Mouse (Mus musculus) adrenal gland, adult 2 months (tissue): ENCODE results near the gene Gm364. TPM values are rescaled to one million over a fixed set of nuclear protein-coding genes. Genes with fewer than 3 reads are reported as not detected.

Source experiments
- DNase-seq: peaks from one replicate; pipeline ENCODE4 v3.0.0; 2021
- long read RNA-seq: library from polyadenylated mRNA; stranded (forward); transcript quantifications from one replicate; pipeline ENCODE4 v2.0.0, GENCODE M21; 2021
- polyA plus RNA-seq: library from polyadenylated mRNA; depleted of rRNA; stranded (reverse); fragments of >200 nt; gene quantifications from 2 replicates; pipeline ENCODE4 v1.2.3, GENCODE M21; 2012; rRNA removed
- total RNA-seq, 2 experiments: library from RNA; stranded (reverse); gene quantifications; 2 replicates each; pipeline ENCODE4 v1.2.3; 2021

Gm364 gene
- not detected for total RNA-seq
- not detected in 2 replicates for polyA plus RNA-seq
- long read RNA-seq: 0 reads

GRCm38 (mm10) chrX:57408769-57409168 lies at the start of gene Gm364:
TSS of gene Gm364 (plus strand) at chrX:57409154.
- no peak for DNase-seq

DNA sequence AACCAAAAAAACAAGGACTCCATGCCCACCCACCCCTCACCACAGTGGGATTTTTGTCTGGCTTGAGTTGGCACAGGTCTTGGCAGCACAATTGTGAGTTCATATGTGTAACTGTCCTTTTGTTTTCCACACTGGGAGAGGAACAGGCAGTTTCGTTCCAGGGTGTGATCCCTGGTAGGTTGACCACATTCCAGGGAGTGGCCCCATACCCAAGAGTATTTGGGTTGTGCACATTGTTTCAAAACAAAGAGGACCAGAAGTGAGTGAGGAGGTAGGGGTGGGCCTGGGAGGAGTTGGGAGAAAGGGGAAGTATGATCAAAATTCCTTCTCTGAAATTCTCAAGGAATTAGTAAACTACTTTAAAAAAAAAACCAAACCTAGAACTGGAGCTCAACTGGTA lies 49.6 kb upstream of the Gm364 start:
- DNase-seq: no peak

- DNase-seq: no peak
These were observed 43.9 kb upstream of the Gm364 start for GRCm38 (mm10) chrX:57364891-57365569.

DNA sequence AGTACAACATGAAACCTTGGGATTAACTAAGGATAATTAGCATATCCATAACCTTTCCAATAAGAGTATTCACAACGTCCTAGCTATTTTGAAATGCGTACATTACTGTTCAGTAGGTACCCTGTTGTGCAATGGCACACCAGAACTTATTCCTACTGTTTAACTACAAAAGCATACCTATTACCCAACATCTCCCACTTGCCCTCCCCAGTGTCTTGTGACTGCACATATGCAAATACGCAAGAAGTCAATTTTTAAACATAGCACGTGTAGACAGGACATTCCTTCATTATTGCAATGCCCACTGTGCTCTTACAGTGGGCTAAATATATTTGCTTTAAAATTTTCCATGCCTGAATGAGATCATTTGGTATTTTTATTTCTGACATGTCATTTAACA lies 36.0 kb upstream of the Gm364 start:
- no peak for DNase-seq

- no peak for DNase-seq
These were observed 35.4 kb upstream of the Gm364 start for GRCm38 (mm10) chrX:57373543-57373942.

DNA sequence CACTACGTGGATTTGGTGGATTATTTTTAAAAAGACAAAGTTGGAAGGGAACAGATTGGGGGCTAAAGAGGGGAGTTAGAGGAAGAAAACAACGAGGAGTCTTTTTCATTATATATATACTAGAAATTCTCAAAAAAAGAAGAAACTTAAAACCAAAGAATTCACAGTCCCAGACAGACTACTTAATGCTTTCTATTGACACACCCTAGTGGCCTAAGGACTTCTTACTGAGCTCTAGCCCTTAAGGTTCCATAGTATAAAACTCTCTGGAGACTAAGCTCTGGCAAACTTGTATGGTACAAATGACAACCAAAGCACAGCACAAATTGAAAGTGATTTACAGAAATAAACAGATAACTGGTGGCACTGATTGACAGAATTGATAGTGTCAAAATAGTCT lies 34.9 kb upstream of the Gm364 start:
- DNase-seq: no peak

DNA sequence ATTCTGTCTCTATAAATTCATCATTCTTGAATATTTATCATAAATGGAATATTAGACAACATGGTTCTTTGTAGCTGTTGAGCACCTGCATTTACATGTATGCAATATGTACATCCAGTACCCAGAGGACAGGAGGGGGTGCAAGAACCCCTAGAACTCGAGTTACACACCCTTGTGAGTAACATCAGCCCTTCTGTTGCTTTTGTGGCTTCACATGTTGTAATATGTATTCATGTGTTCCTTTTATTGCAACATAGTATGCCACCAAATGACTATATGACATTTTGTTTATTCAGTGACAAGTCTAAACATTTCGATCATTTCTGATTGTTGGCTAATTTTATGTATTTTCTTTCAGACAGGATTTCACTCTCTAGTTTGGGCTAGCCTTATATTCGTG lies 31.9 kb upstream of the Gm364 start:
- no peak for DNase-seq

DNA sequence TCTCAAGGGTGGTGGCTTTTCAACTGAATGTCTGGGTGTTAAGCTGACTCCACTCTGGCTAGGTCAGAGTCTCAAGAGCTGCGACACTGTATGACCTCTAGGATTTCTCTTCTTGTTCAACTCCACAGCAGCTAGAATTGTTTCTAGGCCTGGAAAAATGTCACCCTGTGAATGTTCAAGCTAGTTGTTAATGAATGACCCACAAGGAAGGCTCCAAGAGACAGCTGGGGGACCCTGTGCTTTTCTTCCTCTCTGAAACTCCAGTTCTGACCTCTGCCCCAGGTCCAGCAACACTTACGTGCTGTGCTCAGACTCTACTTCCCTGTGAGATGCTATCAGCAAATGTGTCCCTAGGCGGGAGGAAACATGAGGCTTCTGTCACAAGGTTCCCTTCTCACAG lies 30.4 kb upstream of the Gm364 start:
- no peak for DNase-seq

DNA sequence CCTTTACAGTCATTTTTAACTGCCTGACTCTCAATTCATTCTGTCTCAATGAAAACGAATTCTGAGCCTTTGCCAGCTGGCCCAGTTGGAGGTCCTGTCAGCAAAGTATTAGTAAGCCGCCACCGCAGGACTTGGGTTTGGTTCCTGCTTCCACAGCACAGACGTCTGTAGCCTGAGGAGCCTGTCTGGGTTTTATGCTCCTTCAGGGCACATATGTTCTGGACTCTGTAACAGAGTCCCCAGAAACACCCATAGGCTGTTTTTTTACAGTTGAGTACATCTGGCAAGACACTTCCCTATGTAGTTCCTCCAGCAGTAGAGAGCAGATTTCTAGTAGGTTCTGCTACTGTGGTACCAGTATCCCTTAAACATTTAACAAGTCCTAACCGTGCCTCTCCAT lies 28.0 kb upstream of the Gm364 start:
- peak; percentile 24 for DNase-seq

DNA sequence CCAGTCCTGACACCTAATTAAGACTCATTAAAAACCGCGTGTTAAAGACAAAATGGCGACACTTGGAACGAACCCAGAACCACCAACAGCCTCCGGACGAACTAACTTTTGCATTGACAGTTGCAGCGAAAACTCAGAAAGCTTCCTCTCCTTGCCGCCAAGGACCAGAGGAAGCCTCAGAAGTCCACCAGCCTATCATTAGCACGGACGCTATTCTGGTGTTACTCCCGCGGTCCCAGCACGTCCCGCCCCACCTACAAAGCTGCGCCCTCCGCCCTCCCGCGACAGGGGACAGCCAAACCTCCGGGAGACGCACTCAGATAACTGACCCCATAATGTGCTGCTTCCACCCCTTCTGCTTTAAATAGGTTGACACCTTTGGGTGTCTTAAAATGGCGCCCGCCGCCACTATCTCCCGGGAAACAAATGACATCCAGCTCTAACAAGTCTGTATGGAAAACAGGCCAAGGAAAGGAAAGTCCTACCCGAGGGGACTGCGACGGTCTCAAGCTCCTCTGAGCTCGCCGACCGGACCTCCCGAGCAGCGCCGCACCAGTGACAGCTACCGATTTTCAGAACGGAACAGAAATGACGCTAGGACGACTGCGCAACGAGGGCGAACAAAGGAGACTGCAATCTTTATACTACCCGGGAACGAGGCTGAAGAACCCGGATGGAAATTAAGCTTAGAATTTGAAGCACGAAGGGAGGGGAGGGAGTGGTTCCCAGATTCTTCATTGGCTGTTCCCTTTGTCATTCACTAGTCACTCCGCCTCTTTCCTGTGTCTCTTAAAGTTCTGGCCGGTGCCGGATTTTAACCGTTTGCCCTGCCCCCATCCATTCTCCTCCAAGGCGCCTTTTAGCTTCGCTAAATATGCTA lies 16.3 kb upstream of the Gm364 start, which contains the start of gene Rbmx:
Rbmx (minus strand) TSS at position 670 of the 880 bp plus-strand sequence.
- DNase-seq: peak; percentile 89

DNA sequence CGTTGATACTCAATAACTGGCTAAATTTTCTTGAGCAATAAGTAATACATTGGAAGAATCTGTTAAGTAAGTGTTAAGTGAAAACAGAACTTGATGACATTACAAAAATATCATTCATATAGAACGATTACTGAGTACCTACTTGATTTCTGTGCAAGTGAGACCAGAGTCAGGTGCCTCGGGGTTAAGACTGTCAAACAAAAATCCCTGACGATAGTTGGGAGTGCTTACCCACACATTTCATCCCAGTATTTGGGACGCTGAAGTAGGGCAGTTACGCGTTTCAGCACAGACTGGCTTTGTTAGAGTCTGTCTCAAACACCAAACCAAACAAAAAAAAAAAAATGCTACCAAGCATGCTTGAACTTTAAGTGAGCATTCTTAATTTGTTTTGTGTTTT lies 15.5 kb upstream of the Gm364 start:
- DNase-seq: no peak

DNA sequence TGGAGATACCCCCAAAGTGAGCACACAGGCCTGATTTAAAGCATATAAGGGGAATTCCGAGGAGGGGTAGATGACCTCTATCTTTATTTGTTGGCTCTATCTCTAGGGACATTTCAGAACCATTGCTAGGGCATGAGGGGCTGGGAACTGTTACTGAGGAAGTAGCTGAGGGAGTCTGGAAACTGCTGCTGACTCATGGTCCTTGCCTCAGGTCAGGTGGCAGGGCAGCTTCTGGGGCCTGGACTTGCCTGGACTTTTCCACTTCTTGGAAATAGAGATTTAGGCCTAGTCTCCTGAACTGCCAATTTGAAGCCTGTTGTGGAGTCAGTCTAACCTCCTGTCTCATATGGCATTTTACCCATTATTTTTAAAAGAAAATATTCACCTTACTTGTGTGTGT lies 7.6 kb upstream of the Gm364 start:
- DNase-seq: no peak

- DNase-seq: no peak
These were observed 5.3 kb upstream of the Gm364 start for GRCm38 (mm10) chrX:57403651-57404050.

DNA sequence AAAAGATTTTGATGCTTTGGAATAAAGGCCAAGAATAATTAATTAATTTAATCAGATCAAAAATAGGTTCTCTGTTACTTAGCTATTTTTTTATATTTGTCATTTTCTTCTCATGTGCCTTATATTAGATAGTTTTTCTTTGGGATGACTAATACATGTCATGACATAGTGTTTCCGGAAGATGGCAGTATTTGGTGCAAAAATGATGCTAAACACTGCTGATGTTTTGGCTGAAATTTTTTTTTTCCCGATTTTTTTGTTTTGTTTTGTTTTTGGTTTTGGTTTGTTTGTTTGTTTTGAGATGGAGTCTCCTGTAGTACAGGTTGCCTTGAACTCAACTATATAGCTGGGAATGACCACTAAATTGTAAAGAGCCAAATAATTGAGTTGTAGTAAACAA lies 22.7 kb downstream of the Gm364 start:
- no peak for DNase-seq

- DNase-seq: no peak
These were observed 24.9 kb downstream of the Gm364 start for GRCm38 (mm10) chrX:57433897-57434296.

DNA sequence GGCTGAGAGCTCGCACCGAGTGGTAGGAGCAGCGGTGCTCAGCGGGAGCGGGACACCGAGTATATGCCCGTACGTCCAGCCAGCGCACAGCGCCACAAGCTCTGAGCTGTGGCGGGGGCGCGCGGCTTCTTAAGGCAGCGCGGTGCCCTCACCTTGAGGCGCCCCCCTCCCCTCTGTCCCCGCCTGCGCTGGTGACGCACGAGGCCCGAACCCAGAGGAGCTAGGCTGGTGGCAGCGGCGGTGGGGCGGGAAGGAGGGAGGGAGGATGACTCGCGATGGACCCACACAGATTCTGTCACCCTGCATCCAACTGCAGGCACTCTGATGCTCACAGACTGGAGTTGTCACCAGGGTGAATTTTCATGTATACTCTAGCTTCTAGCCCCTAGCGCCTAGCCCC lies 94.7 kb downstream of the Gm364 start, which contains the start of gene Gpr101:
Gpr101 (minus strand) TSS at position 124 of the 400 bp plus-strand sequence.
- DNase-seq: no peak

GRCm38 (mm10) chrX:57506247-57506646 lies 97.3 kb downstream of the Gm364 start:
- DNase-seq: no peak

- no peak for DNase-seq
These were observed 112.5 kb downstream of the Gm364 start for GRCm38 (mm10) chrX:57521117-57522095.
